Mouse (Mus musculus): ENCODE data around the gene Arl8b. TPM values are rescaled to one million over a fixed set of nuclear protein-coding genes. Genes with fewer than 3 reads are reported as not detected.
A peak's percentile ranks its signal among the peaks of the same experiment; 100 is the strongest.

Gene Arl8b
- total RNA-seq, 2 experiments from 2014 or later: 97.1 to 101 TPM

DNA sequence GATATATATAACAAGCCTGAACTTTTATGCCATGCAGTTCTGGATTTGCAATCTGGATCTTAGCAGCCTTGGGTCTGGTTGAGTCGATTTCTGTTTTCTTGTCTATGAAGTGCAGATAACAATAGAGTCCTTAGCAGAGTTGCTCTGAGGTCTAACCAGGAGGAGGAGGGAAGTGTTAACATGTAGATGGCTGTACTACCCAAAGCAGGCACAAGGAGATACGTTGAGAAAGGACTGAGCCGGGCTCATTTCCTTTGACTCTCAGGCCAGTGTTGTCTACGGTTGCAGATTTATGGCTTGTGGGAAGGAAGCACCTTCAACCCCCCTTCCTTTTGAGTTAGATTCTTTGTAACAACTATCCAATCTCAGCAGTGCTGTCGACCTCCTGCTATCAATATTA, 1.9 kb downstream of the Arl8b start:
- DNase-seq: no peak

DNA sequence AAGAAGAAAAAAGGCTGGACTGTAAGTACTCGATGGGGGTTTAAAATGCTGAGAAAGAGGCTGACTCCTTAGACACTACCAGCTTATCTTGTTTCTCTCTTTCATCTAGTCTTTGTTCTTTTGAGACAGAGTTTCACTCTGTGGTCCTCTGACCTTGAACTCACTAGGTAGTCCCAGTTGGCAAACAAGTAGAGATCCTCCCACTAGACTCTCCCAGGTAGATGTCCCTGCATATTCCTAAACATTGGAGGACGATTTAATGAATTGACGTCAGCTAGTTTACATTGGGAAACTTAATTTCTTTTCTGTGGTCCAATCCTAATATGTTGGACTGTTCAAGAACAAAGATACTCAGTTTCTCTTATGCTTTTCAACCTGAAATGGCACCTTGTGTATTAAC, 2.7 kb downstream of the Arl8b start:
- no peak for DNase-seq

DNA sequence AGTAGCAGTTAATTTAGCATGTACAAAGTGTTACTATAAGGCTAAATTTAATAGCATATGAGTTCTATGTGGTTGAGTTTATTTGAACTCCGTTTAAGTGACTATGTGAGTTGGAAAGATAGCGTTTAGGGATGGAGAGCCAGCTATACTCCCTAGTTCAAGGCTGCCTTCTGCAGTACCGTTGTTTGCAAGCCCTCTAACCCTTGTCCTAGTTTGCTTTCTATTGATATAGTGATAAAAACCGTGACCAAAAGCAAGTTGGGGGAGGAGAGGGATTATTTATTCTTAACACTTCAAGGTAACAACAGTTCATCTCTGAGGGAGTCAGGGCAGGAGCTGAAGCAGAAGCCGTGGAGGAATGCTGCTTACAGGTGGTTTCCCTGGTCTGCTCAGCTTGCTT, 8.6 kb downstream of the Arl8b start:
- DNase-seq: no peak

DNA sequence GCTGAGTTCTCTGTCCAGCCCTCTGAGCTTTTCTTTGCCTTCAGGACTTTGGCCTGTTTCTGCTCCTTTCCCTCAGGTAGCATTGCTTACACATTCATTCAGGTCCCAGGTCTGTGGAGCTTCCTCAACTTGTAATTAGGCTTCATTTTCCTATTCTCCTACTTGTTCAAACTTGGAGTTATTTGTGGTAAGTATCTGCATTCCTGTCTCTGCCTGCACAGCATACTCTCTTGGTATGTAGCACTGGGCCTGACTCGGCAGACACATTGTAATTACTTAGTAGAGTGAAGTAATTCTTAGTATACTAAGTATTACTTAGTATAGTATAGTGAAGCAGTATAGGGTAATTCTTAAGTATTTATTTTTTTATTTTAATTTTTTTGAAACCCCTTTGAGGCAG, 13.0 kb downstream of the Arl8b start:
- no peak for DNase-seq

- peak; percentile 49 to 53 for DNase-seq
Observed at GRCm38 (mm10) chr6:108796706-108797105, 13.8 kb downstream of the Arl8b start.

DNA sequence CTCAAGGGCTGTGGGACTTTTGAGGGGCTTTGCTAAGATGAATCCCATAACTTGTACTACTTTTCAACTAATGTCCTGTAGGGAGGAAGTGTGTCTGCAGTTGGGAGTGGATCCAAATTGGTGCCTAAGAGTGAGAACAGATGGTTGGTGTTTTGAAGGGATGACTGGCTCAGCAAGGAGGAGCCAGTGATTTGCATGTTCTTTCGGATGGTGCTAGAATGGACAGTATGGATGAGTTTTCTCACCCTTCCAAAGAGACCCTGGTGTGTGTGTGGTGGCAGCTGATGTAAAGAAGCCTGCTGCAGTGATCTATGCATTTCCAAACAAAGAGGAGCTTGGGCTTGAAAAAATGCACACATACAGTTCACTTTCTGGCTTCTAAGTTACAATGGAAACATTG, 22.3 kb downstream of the Arl8b start:
- DNase-seq: peak in 1 of 2 experiments; percentile 7

GRCm38 (mm10) chr6:108805871-108806270, 23.0 kb downstream of the Arl8b start:
- DNase-seq: no peak

DNA sequence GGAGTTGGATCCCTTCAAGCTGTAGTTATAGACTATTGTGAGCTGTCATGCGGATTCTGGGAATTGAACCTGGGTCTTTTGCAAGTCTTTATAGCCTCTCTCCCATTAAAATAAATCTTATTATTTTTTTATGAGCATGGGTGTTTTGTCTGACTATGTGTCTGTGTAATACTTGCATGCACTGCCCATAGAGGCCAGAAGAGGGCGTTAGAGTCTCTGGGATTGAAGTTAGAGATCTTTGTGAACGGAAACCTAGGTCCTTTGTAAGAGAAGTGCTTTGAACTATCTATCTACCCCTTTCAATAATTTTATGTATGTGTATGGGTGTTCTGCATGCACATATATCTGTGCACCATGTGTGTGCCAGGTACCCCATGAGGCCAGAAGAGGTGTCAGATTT, 24.5 kb downstream of the Arl8b start:
- DNase-seq: no peak

- DNase-seq: no peak
Observed at GRCm38 (mm10) chr6:108808786-108809185, 25.9 kb downstream of the Arl8b start.

DNA sequence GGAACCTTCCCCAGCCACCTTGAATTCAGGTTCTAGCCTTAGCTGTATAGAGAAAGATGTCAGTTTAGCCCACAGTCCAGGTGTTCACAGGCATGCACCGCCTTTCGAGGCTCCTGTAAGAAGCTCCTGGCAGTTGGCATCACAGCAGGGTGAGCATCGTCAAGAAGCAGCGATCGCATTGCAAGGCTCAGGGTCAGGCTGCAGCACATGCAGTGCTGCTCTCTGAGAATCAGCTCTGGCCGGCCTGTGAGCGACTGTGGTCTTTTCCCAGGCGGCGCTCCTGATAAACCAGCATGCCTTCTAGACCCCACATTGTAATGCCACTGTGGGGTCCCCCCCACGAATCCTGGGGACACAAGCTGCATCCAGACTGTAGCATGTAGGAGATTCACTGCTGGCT, 27.3 kb downstream of the Arl8b start:
- no peak for DNase-seq

- no peak for DNase-seq
Observed at GRCm38 (mm10) chr6:108812134-108812533, 29.2 kb downstream of the Arl8b start.

- no peak for DNase-seq
Observed at GRCm38 (mm10) chr6:108817510-108817909, 34.6 kb downstream of the Arl8b start.

- DNase-seq: peak; percentile 19 to 29
Observed at GRCm38 (mm10) chr6:108824816-108825545, 42.1 kb downstream of the Arl8b start.

DNA sequence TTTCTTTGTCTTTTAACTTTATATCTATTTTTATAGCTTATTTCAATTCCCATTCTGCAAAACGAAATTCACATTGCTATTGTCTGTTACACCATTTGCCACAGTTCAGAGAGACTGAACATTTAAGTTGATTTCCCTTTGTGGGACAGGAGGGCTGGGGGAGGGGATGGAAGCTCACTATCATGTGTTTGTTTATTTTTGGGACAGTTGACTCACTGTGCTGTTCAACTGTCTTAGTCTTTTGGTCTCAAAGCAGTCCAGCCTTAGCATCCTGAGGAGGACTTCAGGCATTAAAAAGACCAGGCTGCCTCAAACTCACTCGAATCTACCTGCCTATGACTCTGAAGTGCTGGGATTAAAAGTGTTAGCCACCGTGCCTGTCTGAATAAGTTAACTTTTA, 43.2 kb downstream of the Arl8b start:
- DNase-seq: peak in 1 of 2 experiments; percentile 19

DNA sequence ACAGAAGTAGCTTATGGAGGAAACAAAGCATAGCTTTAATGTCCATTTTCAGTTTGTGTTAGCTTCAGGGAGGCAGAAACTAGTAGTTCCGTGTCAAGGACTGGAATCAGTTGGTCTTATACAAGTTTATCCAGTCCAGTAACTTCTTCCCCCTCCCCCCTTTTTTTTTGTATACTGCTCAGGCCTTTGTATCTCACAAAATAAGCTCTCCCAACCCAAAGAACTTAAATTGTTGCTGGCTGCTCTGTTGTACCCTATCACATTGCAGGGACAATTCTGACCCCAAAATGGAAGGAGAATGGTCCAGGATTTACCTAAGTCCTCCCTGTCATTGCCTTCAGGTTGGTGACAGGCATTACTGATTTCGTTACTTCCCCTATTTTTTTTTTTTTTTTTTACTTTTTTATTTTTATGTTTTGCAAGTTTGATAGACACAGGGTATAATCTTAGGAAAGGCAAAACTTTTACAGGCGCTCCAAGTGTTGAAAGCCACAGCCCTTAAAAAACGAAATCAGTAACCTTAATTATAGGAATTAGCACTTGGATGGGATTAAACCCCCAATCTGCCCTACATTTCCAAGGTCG, 44.5 kb downstream of the Arl8b start:
- DNase-seq: no peak

DNA sequence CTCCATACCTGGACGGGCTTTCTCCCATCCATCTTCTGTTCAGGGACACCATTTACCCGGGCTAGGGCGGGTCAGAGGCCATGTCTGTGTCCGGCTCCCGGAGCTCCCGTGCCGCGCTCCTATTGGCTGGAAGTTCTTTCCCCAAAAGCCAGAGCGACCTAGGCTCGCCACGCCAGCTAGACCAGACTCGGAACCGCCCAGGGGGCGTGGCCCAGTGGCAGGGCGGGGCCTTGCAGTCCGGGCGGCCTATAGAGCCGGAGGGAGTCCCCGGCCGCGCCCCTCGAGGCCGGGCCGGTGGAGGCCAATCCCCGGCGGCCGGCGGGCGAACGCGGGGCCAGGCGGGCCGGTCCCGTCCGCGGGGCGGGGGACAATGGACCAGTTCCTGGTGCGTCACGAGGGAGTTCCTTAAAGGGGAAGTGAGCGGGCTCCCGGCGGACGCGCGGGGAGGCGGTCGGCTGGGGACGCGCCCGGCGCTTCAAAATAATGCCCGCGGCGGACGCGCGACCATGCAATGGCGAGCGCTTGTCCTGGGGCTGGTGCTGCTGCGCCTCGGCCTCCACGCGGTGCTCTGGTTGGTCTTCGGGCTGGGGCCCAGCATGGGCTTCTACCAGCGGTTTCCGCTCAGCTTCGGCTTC, 45.5 kb downstream of the Arl8b start, which contains the start of gene Edem1:
Edem1 (plus strand) TSS at position 408 of the 635 bp plus-strand sequence.
- DNase-seq: peak; percentile 99

DNA sequence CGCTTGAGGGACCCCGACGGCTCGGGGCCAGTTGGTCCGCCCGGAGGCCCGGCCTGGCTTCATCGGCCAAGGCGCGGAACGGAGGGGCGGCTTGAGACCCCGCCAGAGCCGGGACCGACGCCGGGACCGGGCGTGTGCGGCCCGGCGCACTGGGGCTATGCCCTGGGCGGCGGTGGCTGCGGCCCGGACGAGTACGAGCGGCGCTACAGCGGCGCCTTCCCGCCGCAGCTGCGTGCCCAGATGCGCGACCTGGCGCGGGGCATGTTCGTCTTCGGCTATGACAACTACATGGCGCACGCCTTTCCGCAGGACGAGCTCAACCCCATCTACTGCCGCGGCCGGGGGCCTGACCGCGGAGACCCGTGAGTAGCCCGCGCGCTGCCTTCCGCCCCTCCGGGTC, 46.0 kb downstream of the Arl8b start:
- peak in 1 of 2 experiments; percentile 45 for DNase-seq

DNA sequence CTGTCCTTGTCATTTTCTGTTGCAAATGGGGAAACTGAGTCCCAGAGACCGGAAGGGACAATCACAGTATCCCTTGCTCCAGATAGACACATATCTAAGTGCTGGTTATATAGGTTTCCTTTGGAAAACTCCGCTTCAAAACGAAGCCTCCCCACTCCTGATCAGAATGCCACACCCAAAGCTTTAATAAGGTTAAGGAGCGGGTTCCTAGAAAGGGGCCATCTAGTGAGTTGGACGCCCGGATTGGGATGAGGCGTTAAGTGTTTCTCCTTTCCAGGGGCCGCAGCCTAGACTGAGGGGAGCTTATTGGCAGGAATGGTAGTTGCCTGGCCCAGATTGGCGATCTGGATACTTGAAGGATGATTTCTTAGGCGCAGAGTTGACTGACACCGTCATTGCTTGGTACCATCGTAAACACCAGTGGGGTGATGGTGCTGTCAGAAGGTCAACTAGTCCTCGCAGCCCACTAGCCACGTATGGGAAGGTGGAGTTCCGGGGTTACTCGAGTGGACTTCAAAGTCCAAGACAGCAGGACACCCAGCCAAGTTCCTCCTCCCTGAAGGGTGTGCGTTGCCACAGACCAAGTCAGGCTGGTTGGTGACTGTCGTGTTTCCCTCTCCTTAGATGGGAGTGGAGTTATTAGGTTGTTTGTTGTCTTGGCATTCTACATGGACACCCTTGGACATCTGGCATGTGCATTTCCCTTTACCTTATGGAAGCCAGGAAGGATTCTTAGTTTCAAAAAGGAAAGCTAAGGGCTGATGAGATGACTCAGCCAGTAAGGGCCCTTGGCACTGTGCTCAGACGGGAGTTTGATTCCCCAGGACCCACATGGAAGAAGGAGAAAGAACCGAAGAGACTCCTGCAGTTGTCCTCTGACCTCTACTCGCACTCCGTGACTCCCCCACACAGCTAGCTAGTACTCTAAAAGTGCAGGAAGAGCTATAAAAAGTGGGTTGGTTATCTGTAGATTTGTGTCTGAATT, 46.8 kb downstream of the Arl8b start:
- peak; percentile 59 to 66 for DNase-seq

DNA sequence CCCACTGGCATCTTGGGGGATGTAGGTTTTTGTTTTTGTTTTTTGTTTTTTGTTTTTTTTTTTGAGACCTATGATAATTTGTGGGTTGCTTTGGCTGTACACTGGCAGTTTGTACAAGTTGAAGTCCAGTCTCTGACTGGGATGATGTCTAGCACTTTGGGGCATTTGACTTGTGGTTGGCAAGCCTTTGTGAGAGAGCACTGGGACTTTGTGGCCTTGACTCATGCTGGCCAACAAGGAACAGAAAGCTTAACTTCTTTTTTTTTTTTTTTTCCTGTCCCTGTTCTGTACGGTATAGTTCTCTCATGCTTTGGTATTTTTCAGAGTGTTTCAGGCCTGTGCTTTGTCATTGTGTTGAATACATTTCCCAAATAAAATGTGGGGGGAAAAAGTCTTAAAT, 49.3 kb downstream of the Arl8b start:
- peak in 1 of 2 experiments; percentile 22 for DNase-seq

DNA sequence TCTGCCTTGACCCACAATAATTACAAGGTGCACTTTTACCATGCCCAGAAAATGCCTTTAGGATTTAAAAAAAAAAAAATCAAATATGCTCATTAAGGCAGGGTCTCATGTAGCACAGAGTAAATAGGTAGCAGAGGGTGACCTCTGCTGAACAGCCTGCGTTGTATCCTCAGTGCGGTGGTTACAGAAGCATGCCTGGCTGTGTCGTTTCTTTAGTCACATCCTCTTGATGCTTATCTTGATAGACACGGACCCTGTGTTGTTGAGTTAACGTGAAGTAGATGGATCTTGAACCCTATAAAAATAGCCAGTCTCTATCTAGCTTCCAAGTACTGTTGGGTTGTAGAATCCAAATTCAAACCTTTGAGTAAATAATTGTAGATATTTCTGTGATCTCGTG, 50.1 kb downstream of the Arl8b start:
- DNase-seq: no peak

DNA sequence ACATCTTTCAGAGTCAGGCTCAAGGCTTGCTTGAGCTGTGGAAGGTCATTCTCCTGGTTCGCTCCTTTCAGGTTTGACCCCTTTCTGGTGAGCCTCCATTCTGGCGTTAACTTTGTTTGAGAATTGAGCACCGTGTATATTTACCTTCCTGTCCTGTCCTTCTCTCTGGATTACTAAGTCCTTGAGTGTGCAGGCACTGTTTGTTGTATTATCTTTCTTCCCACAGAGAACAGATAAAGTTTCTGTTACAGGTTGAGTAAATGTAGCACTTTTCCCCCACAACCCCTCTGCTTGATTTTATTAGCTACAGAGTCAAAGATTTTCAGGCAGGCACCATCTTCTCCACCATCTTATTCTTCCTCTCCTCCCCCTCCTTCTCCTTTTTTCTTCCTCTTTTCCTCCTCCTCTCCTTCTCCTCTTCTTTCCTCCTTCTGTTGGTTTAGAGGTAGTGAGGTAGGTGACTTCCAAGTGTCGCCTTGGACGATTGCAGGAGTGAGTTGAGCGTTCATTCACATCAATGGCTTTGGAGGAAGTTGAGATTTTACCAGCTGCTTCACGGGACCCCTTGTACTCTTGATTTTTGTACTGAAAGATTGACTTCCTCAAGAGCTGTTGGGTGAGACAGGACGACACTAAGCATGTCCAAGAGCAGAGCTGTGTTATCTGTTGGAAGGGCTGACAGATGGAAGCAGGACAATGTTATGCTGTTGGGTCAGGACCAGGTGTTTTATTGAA, 51.2 kb downstream of the Arl8b start:
- DNase-seq: no peak
